Mouse (Mus musculus): ENCODE data around the gene Crisp2.

Gene Crisp2

GRCm38 (mm10) chr17:40716273-40716672, 90.5 kb downstream of the Crisp2 start:
- DNase-seq (ENCODE audit: low spot score in 2 of 2), result no peak

All from right cerebral cortex, postnatal 10 days (tissue).